ENCODE assay signal across 10 mouse cellular contexts in the genomic region with DNA sequence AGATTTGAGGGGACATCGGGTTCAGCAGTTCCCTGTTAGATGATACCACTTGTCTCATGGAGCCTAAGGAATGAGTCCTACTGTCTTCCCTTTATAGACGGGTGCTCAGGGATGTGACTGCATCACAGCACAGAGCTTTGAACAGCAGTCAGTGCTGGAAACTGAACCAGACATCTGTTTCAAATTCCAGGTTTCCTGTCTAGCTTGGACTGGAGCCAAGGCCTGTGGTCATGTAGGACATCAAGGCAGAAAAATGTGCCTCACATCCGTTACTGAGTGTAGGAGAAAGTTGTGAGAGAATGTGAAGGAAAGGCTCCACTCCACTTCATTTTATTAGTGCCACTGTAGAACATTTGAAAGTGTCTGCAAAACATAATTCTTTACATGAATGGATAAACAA.
DNase-seq lines count a peak whose midpoint lies in the region; ATAC-seq and TF ChIP-seq lines count a peak whose summit lies in the region.
"Had no signal": no experiment of that assay in that cellular context is flagged by ENCODE, and none has a peak within 500 bp of the region (broad histone marks: within the 10 kb centered on the region; RNA-seq: fewer than 3 reads in every experiment).

No protein-coding gene starts in this region.

- no peak overlapping the region for H3K4me2 ChIP-seq in forebrain, embryonic 14.5 days (ENCODE audit: low read length)
- no peak overlapping the region for H3K4me2 ChIP-seq in forebrain, postnatal 0 days (ENCODE audit: low read depth)
- no peak overlapping the region for H3K4me2 ChIP-seq in heart, embryonic 16.5 days (ENCODE audit: low read depth, low read length)
- no peak overlapping the region for H3K4me2 ChIP-seq in forebrain, embryonic 12.5 days
- no peak overlapping the region for H3K4me2 ChIP-seq in liver, embryonic 11.5 days
- H3K4me2 ChIP-seq: hindbrain, embryonic 12.5 days; limb, embryonic 15.5 days had no signal

- TF ChIP-seq CTCF in forebrain, postnatal 0 days (IDR thresholded peaks at IDR 0.05; ENCODE audit: low read depth), result no peak

- no peaks in the 10 kb centered on the region for H3K4me1 ChIP-seq in forebrain, embryonic 14.5 days (ENCODE audit: control insufficient read depth, insufficient read depth, low read length)
- no peaks in the 10 kb centered on the region for H3K4me1 ChIP-seq in forebrain, postnatal 0 days (ENCODE audit: insufficient read depth)
- H3K4me1 ChIP-seq in heart, embryonic 16.5 days (ENCODE audit: control insufficient read depth, insufficient read depth, low read length), result no peaks in the 10 kb centered on the region
- no peaks in the 10 kb centered on the region for H3K4me1 ChIP-seq in forebrain, embryonic 12.5 days
- H3K4me1 ChIP-seq in liver, embryonic 11.5 days (replicated peaks; ENCODE audit: control insufficient read depth, insufficient read depth, low read length), result no peaks in the 10 kb centered on the region
- H3K4me1 ChIP-seq: hindbrain, embryonic 12.5 days; limb, embryonic 15.5 days had no signal

- H3K27me3 ChIP-seq in forebrain, embryonic 14.5 days (replicated peaks; ENCODE audit: control insufficient read depth, insufficient read depth, low read length), result no peaks in the 10 kb centered on the region
- no peaks in the 10 kb centered on the region for H3K27me3 ChIP-seq in forebrain, postnatal 0 days (ENCODE audit: insufficient read depth, low read length)
- H3K27me3 ChIP-seq in heart, embryonic 16.5 days (ENCODE audit: control insufficient read depth, insufficient read depth, low read length), result no peaks in the 10 kb centered on the region
- H3K27me3 ChIP-seq in forebrain, embryonic 12.5 days, result no peaks in the 10 kb centered on the region
- no peaks in the 10 kb centered on the region for H3K27me3 ChIP-seq in liver, embryonic 11.5 days (replicated peaks; ENCODE audit: control insufficient read depth, insufficient read depth, low read length)
- H3K27me3 ChIP-seq: hindbrain, embryonic 12.5 days; limb, embryonic 15.5 days had no signal

- H3K36me3 ChIP-seq in forebrain, embryonic 14.5 days (ENCODE audit: control insufficient read depth, insufficient read depth, low read length), result peaks cover 10% of the 10 kb centered on the region
- H3K36me3 ChIP-seq in forebrain, postnatal 0 days (ENCODE audit: insufficient read depth), result peaks cover 1% of the 10 kb centered on the region; the same call in 1 of the 2 replicates
- peaks cover 4% of the 10 kb centered on the region for H3K36me3 ChIP-seq in heart, embryonic 16.5 days (ENCODE audit: control insufficient read depth, insufficient read depth)
- peaks cover 4% of the 10 kb centered on the region; the same call in 1 of the 2 replicates for H3K36me3 ChIP-seq in forebrain, embryonic 12.5 days (replicated peaks)
- H3K36me3 ChIP-seq in liver, embryonic 11.5 days (ENCODE audit: control insufficient read depth, insufficient read depth, low read length), result no peaks in the 10 kb centered on the region

- no peaks in the 10 kb centered on the region for H3K9me3 ChIP-seq in forebrain, embryonic 14.5 days (replicated peaks; ENCODE audit: control insufficient read depth, low read length)
- H3K9me3 ChIP-seq in forebrain, postnatal 0 days (ENCODE audit: low read length), result no peaks in the 10 kb centered on the region
- H3K9me3 ChIP-seq in heart, embryonic 16.5 days (replicated peaks; ENCODE audit: control insufficient read depth, low read length), result no peaks in the 10 kb centered on the region
- no peaks in the 10 kb centered on the region for H3K9me3 ChIP-seq in forebrain, embryonic 12.5 days
- no peaks in the 10 kb centered on the region for H3K9me3 ChIP-seq in liver, embryonic 11.5 days (ENCODE audit: control insufficient read depth, low read length)
- H3K9me3 ChIP-seq: hindbrain, embryonic 12.5 days; limb, embryonic 15.5 days had no signal

- H3K9ac ChIP-seq in forebrain, embryonic 14.5 days (ENCODE audit: low read length), result no peak overlapping the region
- no peak overlapping the region for H3K9ac ChIP-seq in forebrain, postnatal 0 days
- H3K9ac ChIP-seq in heart, embryonic 16.5 days (ENCODE audit: low read length), result no peak overlapping the region
- H3K9ac ChIP-seq in forebrain, embryonic 12.5 days, result no peak overlapping the region
- H3K9ac ChIP-seq in liver, embryonic 11.5 days (ENCODE audit: low read depth, low read length), result no peak overlapping the region
- H3K9ac ChIP-seq: hindbrain, embryonic 12.5 days; limb, embryonic 15.5 days had no signal

- WGBS in forebrain, embryonic 14.5 days, result 83% methylated on average over 3 of the region's 3 CpGs
- 80% methylated on average over 3 of the region's 3 CpGs for WGBS in forebrain, postnatal 0 days
- WGBS in heart, embryonic 16.5 days, result 55% methylated on average over 3 of the region's 3 CpGs
- WGBS in forebrain, embryonic 12.5 days, result 89% methylated on average over 3 of the region's 3 CpGs
- WGBS in liver, embryonic 11.5 days, result 75% methylated on average over 3 of the region's 3 CpGs

- H3K27ac ChIP-seq in forebrain, embryonic 14.5 days (ENCODE audit: low read depth, low read length), result no peak overlapping the region
- no peak overlapping the region for H3K27ac ChIP-seq in forebrain, postnatal 0 days (ENCODE audit: low read depth, low read length)
- no peak overlapping the region for H3K27ac ChIP-seq in heart, embryonic 16.5 days (ENCODE audit: low read length)
- H3K27ac ChIP-seq in forebrain, embryonic 12.5 days, result no peak overlapping the region
- no peak overlapping the region for H3K27ac ChIP-seq in liver, embryonic 11.5 days (ENCODE audit: low read depth, low read length)
- H3K27ac ChIP-seq: hindbrain, embryonic 12.5 days; limb, embryonic 15.5 days had no signal

- no peak overlapping the region for H3K4me3 ChIP-seq in forebrain, embryonic 14.5 days (ENCODE audit: low read depth, low read length)
- no peak overlapping the region for H3K4me3 ChIP-seq in forebrain, postnatal 0 days (ENCODE audit: low read depth, low read length)
- no peak overlapping the region for H3K4me3 ChIP-seq in heart, embryonic 16.5 days (ENCODE audit: low read length)
- H3K4me3 ChIP-seq in forebrain, embryonic 12.5 days (replicated peaks), result no peak overlapping the region
- no peak overlapping the region for H3K4me3 ChIP-seq in liver, embryonic 11.5 days (ENCODE audit: low read depth, low read length)
- H3K4me3 ChIP-seq: hindbrain, embryonic 12.5 days; limb, embryonic 15.5 days had no signal

- DNase-seq in forebrain, embryonic 14.5 days (ENCODE audit: low spot score), result peak; percentile 11
- DNase-seq in forebrain, postnatal 0 days, result no peak
- peak; percentile 5 for DNase-seq in lung, postnatal 36 days
- no peak for DNase-seq in lung, postnatal 4 days
- DNase-seq in mesoderm, embryonic 11.5 days (ENCODE audit: low read depth, low spot score), result peak; percentile 79
- DNase-seq in liver, embryonic 11.5 days (ENCODE audit: low spot score), result no peak

- no peak for ATAC-seq in forebrain, embryonic 14.5 days
- no peak for ATAC-seq in forebrain, postnatal 0 days
- 0 out of 2 replicates have a peak, but pooled peaks have one; percentile 28 for ATAC-seq in heart, embryonic 16.5 days (replicated peaks; ENCODE audit: extremely low read depth, insufficient read depth, low FRiP score)
- ATAC-seq in forebrain, embryonic 12.5 days (ENCODE audit: low FRiP score), result no peak
- ATAC-seq in liver, embryonic 11.5 days (replicated peaks; ENCODE audit: low FRiP score), result no peak

Comparison
In these comparisons a context has a peak if more than half of its experiments do, and no peak if none do; other contexts are left out.
1. DNase-seq: peak in forebrain, embryonic 14.5 days (single experiment), lung, postnatal 36 days (single experiment) and mesoderm, embryonic 11.5 days (single experiment); none in forebrain, postnatal 0 days (single experiment), lung, postnatal 4 days (0 of 2) and liver, embryonic 11.5 days (single experiment).